Mouse (Mus musculus): ENCODE measurements around the gene Pcif1. TPM values are rescaled to one million over a fixed set of nuclear protein-coding genes. Genes with fewer than 3 reads are reported as not detected.

Gene Pcif1
- 46.2 and 47.4 TPM in 2 replicates for polyA plus RNA-seq (2012; rRNA removed)

DNA sequence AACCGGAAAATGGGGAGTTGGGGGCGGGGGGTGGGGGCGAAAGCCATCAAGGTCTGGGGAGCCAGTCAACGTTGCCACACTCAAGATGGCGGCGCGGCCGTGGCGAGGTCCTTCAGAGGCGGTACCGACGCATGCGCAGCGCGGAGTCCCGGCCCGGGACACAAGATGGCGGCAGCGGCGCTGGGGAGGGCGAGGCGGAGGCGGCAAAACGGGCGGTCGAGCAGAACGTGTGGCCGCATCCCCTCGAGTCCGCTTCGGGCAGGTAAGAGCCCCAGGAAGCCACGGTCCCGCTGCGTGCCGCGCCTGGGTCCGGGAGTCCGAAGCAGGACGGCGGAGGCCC lies at the start of gene Pcif1:
Gene Pcif1, plus strand, starts transcription at position 77 of the 340 bp plus-strand sequence.

DNA sequence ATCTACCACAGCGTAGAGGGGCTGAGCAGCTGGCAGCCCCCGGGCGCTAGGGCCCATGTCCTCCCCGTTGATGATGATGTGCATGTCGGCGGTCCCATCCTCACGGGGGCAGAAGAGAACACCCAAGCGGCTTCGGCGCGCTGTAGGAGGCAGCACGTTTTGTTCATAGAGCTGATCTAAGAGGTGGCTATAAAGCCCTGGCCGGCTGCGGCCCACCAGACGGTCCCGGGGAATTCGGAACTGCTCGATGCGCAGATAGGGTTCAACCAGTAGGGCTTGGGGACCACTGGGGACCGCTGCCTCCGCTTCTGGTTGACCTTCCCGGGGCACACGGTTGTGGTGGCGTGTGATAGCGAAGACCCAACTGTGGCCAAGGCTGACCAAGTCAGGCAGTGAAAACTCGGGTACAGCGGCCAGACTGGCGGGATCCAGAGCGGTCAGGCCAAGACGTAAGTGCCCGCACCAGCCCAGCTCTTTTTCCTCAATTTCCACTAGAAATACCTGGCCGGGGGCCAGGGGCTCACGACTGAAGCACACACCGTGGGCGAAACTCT lies 46.3 kb upstream of the Pcif1 start, which contains the start of gene Ctsa:
Gene Ctsa, plus strand, starts transcription at position 126 of the 554 bp plus-strand sequence.

DNA sequence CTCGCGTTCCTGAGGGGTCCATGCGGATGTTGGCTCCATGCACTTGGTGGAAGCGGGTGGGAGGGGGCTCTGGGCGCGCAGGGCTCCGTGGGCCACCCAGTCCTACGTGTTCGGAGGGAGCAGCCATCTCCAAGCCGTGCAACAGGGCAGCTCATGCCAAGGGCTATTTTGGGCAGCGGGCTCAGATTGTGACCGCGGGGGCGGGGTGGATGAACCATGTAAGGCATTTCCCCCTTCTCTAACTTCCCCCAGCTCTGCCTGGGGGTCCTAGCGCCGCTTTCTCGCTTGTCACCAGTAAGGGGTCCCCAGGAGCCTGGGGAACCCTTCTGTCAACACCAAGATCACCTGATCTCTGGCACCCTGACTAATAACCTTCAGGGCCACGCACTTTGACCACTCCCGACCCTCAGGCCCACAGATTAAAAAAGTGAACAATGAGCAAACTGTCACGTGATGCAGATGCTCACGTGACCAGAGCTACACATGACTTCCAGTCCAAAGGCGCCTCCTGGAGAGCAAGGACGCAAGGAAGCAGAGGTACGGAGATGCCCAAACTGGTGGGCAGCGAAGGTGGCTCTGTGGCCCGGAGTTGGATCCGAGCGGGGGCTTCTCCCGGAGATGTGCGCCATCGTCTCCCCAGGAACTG lies 45.7 kb upstream of the Pcif1 start, which contains the start of gene Neurl2:
Gene Neurl2, minus strand, starts transcription at position 143 of the 646 bp plus-strand sequence.

DNA sequence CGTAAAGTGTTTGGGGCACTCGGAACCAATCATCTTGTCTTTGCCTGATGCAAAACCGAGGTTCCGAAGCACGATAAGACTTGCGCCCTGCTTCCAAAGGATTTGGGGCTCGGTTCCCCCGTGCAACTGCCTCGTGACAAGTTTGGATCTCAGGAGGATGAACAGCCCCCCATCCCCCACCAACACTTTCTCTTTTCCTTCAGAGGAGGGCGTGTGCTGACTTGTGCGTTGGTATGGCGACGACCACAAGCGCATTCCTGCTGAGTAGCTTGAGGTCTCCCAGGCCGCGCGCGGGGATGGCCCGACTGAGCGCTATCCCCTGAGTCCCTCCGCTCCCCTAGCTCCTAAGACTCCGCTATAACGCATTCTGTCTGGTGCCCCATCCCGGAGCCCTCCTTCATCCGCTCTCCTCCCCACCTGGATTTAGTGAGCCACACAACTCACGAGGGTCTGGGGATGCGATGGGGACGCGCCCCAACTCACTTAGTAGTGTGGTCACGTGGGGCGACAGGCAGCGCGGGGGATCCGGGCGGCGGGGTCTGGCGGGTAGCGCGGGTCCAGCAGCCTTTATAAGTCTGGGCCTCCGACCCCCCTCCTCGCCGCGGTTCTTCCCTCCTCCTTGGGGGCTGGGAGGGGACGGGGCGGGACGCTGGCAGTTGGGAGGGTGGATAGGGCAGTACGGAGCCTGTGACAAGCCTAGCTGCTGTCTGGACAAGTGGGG lies 21.8 kb upstream of the Pcif1 start, which contains the start of gene Pltp:
Gene Pltp, minus strand, starts transcription at position 611 of the 721 bp plus-strand sequence.

DNA sequence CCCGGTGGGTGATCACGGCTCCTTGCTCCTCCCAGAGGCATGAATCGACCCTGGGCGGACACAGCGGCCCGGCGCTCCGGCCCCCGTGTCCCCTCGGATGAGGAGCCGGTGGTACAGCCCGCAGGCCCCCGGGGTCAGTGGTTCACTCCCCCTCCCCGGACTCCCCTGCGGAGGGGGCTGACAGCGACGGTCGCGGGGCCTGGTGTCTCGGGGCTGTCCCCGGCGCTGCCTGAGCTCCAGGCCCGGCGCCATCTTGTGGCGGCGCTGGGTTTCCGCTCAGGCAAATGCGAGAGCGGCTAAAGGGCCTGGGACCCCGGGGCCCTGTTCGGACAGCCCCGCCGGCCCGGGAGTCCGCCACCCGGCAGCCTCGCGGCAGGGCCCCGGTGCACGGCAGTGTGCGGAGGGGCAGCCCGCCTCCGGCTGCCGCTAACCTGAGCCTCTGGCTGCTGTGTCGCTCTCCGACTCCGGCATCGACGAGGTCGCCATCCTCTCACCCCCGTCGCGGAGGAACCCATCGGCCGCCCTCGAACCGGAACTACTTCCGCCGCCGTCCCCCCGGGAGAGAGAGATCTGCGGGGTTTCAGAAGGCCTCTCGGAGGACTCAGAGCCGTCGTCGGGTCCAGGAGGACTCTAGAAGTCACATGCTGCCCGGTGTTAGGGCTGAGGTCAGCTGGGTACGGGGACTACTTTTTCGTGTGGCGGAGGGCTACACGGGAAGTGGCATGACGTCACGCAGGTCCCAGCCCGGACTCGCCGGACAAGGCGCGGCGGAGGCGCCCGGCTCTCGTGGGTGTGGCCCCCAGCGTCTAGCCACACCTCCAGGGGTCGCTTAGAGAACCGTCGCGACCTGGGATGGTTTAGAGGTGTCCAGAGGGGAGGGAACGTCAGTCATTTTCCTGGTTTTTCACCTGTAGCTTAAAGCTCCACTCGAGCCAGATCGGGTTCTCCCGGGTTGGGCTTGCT lies 32.3 kb downstream of the Pcif1 start, which contains the start of gene Zfp335:
Gene Zfp335, minus strand, starts transcription at position 672 of the 963 bp plus-strand sequence.

DNA sequence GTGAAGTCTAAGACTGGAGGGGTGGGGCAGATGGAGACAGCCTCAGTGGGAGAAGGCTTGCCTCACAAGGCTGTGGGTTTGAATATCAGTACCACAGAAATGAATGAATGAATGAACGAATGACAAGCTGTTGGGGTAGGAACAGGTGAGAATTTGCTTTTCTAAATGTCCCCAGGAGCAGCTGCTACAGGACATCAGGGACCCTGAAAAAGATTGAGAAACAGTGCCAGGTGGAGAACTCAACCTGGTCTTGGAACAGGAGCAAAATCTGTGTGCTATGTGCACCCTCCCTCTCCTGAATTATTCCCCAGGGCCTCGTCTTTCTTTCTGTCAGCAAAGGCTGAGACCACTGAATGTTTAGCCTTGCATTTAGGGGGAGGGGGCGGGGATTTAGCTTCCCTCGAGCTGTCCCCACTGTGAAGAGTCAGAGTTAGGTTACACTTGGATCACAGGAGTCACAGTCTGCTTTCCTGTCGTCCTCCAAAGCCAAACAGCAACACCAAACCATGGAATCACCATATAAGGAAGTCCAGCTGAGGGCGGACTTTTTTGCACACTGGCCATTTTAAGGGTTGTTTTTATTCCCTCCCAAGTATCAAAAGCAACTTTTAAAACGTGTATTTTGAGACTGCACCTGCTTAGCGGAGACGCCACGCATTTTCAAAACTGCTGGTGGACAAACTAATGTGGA lies 61.2 kb downstream of the Pcif1 start, which contains the start of gene Mmp9:
Gene Mmp9, plus strand, starts transcription at position 641 of the 691 bp plus-strand sequence.

Other genes with a start within 250 kb of the Pcif1 start
- gene Wfdc16, start 240.5 kb upstream of the Pcif1 start, polyA plus RNA-seq (2012; rRNA removed) = not detected in 2 replicates
- 0.21 TPM in 1 of 2 replicates, not detected in the other for gene Wfdc10, start 223.3 kb upstream of the Pcif1 start, polyA plus RNA-seq (2012; rRNA removed)
- not detected in 2 replicates for gene Wfdc9, start 222.7 kb upstream of the Pcif1 start, polyA plus RNA-seq (2012; rRNA removed)
- not detected in 2 replicates for gene Wfdc11, start 205.2 kb upstream of the Pcif1 start, polyA plus RNA-seq (2012; rRNA removed)
- gene Wfdc13, start 194.2 kb upstream of the Pcif1 start, polyA plus RNA-seq (2012; rRNA removed) = not detected in 2 replicates
- gene Spint4, start 180.8 kb upstream of the Pcif1 start, polyA plus RNA-seq (2012; rRNA removed) = not detected in 2 replicates
- gene Spint5, start 164.0 kb upstream of the Pcif1 start, polyA plus RNA-seq (2012; rRNA removed) = not detected in 2 replicates
- gene Wfdc3, start 133.4 kb upstream of the Pcif1 start, polyA plus RNA-seq (2012; rRNA removed) = 1.0 and 1.3 TPM in 2 replicates
- gene Dnttip1, start 133.3 kb upstream of the Pcif1 start, polyA plus RNA-seq (2012; rRNA removed) = 51.1 and 51.2 TPM in 2 replicates
- gene Ube2c, start 109.4 kb upstream of the Pcif1 start, polyA plus RNA-seq (2012; rRNA removed) = 38.6 and 43.3 TPM in 2 replicates
- 1.3 and 106 TPM in 2 replicates for gene Tnnc2, start 99.3 kb upstream of the Pcif1 start, polyA plus RNA-seq (2012; rRNA removed)
- gene Snx21, start 93.5 kb upstream of the Pcif1 start, polyA plus RNA-seq (2012; rRNA removed) = 47.2 TPM in 2 replicates
- gene Acot8, start 74.4 kb upstream of the Pcif1 start, polyA plus RNA-seq (2012; rRNA removed) = 28.9 and 30.7 TPM in 2 replicates
- 9.1 and 9.4 TPM in 2 replicates for gene Zswim3, start 74.2 kb upstream of the Pcif1 start, polyA plus RNA-seq (2012; rRNA removed)
- 8.7 and 11.1 TPM in 2 replicates for gene Zswim1, start 56.6 kb upstream of the Pcif1 start, polyA plus RNA-seq (2012; rRNA removed)
- gene Spata25, start 50.8 kb upstream of the Pcif1 start, polyA plus RNA-seq (2012; rRNA removed) = 0.12 TPM in 1 of 2 replicates, not detected in the other
- 116 TPM in 2 replicates for gene Ctsa, start 46.4 kb upstream of the Pcif1 start, polyA plus RNA-seq (2012; rRNA removed)
- gene Neurl2, start 45.8 kb upstream of the Pcif1 start, polyA plus RNA-seq (2012; rRNA removed) = 5.8 and 5.9 TPM in 2 replicates
- gene Pltp, start 21.6 kb upstream of the Pcif1 start, polyA plus RNA-seq (2012; rRNA removed) = 45.2 and 48.1 TPM in 2 replicates
- gene Zfp335, start 32.5 kb downstream of the Pcif1 start, polyA plus RNA-seq (2012; rRNA removed) = 35.8 and 40.0 TPM in 2 replicates
- gene Mmp9, start 61.5 kb downstream of the Pcif1 start, polyA plus RNA-seq (2012; rRNA removed) = 8.3 and 18.9 TPM in 2 replicates
- gene Slc12a5, start 81.5 kb downstream of the Pcif1 start, polyA plus RNA-seq (2012; rRNA removed) = 145 and 147 TPM in 2 replicates
- 122 and 127 TPM in 2 replicates for gene Ncoa5, start 155.6 kb downstream of the Pcif1 start, polyA plus RNA-seq (2012; rRNA removed)
- gene Cd40, start 176.3 kb downstream of the Pcif1 start, polyA plus RNA-seq (2012; rRNA removed) = 4.4 and 5.0 TPM in 2 replicates
- not detected in 2 replicates for gene 1700025C18Rik, start 211.4 kb downstream of the Pcif1 start, polyA plus RNA-seq (2012; rRNA removed)